Mouse (Mus musculus) lung, postnatal 36 days (tissue): Measurements from ENCODE around the gene 4930583I09Rik.

Experiments
- DNase-seq: peaks from one replicate; pipeline ENCODE4 v3.0.0; 2022; ENCODE audit warnings: mixed read lengths

4930583I09Rik gene

DNA sequence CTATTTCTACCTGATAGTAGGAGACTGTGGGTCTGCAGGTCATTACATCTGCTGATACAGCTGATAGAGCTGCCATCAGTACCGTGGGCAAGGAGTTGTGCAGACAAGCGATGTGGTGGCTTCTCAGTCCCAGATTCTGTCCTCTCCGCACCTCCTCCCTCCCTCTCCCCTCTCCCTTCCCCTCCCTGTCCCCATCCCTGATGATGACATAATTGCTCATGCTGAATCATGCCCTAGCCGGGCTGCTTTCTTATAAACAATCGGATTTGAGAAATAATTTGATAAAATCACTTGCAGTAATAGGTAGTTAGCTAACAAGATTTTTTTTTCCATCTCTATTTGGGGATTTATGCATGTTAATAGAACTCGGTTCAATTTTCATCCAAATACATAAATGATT, at the start of gene 4930583I09Rik:
TSS of gene 4930583I09Rik (minus strand) at position 144 of the 400 bp plus-strand sequence.
- DNase-seq: no peak

DNA sequence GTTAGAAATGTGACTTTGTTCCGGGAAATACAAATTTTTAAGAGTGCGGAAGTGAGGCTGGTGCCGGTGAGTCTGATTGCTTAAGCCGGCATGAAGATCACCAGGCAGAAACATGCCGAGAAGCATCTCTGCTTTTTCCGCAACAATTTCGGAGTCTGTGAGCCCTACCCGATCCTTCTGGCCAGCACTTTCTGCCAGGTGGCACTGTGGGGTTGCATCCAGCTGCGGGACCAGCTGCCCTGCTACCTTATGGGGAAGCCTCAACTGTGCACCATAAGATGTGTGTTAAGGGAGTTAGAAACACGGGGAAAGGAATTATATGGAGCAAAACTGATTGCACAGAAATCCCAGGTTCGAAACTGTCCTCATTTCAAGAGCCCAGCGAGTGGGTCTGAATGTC, 40.2 kb upstream of the 4930583I09Rik start:
- DNase-seq: no peak

DNA sequence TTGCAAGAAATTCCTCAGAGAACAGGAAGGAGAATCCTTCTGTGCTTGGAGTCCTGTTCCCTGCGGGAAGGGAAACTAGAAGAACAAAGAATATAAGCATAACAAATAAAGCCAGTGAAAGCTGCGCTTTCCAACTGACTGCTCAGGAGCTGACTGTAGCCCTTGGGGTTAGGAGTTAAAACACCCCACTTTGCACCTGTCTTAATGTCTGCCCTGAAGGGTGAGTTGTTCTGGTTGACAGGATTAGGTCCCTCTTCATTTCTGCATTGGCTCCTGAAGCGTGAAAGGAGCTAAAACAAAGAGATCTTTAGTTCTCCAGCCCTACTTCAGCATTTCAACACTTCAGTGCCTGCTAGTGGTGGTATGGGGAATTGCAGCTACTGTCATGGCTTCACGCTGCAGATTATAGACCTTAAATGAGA, 37.8 kb upstream of the 4930583I09Rik start:
- DNase-seq: peak; percentile 77

DNA sequence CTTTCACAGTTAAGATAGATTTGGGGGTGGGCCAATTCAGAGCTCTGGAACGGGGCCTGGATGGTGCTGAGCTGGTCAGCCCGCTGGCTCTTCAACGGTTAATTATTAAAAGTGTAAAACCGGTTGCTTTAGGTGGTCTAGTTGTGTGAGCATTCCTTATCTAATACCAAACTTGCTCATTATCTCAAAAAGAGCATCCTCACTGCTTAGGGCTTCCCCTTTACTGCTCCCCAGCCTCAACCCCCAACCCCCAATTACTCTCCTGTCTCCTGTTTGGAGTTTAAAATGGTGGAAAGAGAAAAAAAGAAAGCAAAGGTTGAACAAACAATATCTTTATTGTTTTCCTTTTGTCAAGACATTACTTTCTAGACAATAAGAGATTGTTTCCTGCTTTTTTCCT, 27.9 kb upstream of the 4930583I09Rik start:
- no peak for DNase-seq

DNA sequence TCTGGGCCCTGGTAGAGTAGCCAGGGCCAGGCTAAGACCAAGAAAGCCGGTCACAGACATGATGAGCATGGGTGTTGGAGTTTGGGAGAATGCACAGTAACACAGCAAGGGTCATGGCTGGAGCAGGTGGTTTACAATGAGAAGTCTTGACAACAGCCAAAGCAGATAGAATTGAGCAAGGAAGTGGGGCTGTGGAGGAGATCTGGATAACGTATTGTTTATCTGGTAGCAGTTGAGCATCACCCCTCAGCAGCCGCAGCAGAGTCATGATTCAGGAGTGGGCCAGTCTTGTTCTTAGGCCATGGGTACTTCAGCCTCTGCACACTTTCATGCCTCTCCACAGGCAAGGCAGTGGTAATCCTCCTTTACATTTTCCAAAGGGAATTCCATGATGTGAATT, 25.1 kb upstream of the 4930583I09Rik start:
- DNase-seq: no peak

DNA sequence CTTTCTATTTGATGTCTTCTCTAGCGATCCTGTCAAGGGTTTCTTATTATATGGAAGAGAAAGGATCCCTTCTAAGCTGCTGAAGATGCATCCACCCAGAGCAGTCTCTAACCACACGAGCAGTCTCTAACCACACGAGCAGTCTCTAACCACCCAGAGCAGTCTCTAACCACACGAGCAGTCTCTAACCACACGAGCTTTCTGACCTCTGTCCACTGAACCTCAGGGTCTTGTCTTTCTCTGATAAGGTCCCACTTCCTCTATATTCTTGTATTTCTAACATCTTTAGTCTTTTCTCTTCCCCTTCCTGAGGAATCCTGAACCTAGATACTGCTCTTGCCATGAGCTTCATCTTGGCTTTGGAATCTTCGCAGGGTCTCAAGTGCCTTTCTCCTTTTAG, 23.0 kb upstream of the 4930583I09Rik start:
- DNase-seq: no peak

DNA sequence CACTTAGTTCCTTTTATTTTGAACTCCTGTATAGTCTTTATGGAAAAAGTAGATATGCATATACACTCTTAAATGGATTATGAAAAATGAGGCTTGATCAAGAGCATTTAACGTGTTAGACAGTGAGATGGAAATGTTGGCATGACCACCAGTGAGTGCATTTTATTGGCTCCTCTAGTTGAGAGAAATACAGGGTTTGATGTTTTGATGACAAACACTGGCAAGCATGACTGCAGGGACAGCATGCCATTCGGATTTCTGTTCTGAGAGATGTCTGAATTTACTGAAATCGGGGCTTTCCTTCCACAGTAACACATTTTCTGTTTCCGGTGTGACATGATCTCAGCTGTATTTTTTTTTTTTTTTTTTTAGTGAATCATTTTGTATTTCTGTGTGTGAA, 12.2 kb upstream of the 4930583I09Rik start:
- no peak for DNase-seq

DNA sequence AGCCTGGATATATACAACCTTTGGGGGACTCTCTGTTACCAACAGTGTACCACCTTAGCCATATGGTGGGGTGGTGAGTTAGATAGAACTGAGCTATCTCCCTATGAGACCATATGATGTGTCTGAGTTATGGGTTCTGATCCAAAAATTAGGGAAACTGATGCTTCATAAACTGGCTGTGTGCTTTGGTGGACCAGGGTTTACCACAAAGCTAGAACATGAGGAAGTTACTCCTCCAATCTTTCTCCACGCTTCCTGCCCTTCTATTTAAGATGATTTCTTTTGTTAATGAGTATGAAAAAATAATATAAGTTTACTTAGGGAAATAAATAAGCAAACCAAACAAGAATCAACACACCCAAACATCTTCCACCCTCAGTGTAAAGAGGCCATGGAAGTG, 10.8 kb upstream of the 4930583I09Rik start:
- DNase-seq: no peak

DNA sequence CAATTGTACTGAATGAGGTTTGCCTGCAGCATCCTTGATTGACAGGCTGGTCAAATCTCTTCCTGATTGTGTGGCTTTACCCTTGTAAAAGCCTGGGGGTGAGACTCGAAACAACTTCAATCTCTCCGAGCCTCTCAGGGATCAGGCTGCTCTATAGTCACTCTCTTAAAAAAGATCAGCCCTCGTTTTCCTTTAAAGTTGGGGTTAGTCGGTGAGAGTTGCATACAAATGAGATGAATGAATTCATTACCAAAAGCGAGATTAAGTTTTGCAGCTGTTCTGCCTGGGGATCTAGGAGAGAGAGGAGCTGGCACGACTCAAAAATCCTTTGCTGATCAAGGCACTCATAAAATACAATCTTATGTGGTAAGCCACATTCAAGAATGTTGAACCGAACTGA, 1.0 kb upstream of the 4930583I09Rik start:
- DNase-seq: no peak

DNA sequence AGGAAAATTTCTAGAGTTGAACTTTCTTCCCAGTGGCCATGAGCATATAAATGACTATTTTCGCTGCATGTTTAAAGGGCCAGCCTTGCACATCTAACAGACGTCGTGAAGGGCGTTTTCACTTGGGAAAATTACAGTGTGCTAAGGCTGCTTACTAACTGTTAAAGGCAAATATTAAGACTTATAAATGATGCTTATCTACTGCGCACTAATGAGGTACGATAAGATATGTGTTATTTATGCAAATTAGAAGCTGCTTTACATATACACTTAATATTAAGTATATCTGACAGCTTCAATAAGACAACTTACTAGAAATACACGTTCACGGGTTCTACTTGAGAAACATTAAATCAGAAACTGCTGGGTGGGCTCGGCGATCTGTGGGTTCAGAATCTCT, 481 bp upstream of the 4930583I09Rik start:
- no peak for DNase-seq

DNA sequence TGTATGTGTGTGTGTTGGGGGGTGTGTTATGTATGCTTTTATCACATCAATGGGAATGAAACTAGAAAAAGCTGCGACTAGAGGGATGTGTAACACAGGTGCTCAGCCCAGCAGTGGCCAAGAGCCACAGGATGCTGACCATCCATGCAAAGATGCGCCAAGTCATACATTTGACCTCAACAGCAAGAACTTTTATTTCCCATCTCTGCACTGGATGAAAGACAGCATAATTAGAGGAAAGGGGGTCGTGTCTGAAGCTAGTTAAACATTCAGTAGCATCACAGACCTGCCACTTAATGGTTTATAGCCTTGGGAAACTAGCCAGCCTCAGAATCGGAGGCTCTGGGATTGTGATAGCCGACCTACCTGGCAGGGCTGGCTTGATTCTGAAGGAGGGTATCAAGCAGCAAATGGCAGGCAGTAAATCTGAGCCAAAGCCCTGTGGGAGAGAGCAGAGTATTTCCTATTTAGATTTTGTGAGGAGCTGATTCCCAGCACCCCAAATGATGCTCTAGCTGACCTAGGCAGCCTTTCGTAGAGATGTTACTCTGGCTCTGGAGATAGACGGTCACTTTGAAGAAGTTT, 1.9 kb downstream of the 4930583I09Rik start:
- DNase-seq: no peak

DNA sequence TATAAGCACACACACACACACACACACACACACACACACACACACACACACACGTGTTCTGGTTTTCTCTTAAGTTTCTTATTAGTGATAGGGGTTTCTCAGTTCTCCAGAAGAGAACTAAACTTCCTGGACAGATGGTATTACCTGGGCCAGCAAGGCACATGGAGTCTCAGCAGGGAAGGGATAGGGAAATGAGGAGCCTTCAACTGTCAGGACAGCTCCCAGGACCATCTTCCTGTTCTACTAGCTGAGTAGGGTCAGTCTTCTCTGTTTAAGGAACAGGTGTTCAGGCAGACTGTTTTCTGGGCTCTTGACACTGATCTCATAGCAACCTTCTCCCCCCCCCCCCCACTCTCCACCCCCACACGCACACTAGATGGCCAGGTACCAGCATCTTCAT, 2.8 kb downstream of the 4930583I09Rik start:
- DNase-seq: no peak

DNA sequence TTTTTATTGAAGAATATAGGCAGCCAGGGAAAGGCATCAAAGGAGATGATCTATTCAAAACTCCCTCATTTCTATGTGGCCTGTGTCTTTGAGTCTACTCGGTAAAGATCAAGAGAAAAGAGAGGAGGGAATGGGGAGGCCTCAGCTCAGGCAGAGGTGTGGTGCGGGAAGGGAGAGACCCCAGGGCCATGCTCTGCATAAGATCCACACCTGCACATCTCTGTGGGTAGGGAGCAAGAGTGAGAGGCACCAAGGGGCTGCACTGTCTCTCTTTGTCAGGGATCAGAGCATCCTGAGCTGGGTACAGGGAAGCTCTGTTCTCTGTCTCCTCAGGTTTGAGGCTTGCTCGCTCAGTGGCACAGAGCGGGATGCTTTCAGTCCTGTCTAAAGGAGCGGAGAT, 8.4 kb downstream of the 4930583I09Rik start:
- DNase-seq: no peak

DNA sequence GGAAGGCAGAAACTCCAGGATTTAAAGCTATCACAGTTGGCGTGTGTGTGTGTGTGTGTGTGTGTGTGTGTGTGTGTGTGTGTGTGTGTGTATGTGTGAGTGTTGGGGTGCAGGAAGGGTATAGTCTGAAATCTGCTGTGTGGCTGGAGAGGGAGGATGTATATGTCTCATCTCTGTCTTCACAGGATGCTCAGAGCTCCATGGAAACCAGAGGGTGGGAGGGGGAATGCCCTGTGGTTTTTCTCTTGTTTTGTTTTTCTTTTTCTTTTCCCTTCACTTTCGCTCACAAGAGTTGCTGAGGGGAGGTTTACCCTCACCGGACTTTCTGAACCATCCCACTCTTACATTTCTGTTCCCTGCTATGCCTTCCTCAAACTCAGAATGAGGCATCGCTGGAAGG, 9.0 kb downstream of the 4930583I09Rik start:
- no peak for DNase-seq

DNA sequence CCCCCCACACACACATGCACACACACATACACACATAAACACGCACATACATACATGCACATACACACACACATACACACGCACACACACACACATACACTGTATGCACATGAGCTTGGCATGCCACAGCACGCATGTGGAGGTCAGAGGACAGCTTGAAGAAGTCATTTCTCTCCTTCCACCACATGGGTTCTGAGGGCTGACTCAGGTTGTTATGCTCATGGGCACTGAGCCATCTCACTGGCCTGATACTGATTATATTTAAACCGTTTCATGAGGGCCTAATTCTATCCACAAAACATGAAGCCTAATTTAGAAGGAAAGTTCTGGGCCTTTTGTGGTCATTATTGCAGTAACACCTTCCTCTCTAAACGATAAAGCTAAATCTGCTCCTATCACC, 13.3 kb downstream of the 4930583I09Rik start:
- DNase-seq: no peak

DNA sequence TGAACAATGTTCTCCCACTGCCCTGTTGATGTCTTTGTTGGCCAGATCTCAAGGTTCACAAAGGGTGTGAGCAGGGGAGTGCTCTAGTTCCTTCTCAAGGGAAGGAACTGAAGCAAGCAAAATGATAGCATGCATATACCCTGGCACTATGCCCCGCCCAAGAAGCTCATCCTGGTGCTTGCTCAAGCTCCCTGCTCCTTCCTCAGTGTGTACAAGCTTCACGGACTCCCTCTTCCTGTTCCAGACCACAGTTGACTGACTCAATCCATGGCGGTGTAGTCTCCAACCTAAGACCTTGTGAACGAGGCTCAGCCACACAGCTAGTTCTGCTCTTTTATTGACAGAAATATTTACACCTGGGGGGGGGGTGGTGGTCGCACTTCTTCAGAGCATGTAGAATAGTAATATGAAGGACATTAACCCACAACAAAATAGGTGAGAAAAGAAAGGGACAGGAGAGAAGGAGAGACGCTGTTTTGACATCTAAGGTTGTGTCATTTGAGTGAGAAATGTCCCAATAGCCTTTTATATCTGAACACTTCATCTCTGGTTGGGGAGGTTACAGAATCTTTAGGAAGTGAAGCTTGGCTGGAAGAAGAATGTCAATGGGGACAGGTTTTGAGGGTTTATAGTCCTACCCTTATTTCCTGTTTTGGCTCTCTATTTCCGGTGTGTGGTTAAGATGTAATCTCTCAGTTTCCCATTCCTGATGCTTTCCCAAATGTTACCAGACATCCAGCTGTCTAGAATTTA, 14.9 kb downstream of the 4930583I09Rik start:
- peak; percentile 16 for DNase-seq

DNA sequence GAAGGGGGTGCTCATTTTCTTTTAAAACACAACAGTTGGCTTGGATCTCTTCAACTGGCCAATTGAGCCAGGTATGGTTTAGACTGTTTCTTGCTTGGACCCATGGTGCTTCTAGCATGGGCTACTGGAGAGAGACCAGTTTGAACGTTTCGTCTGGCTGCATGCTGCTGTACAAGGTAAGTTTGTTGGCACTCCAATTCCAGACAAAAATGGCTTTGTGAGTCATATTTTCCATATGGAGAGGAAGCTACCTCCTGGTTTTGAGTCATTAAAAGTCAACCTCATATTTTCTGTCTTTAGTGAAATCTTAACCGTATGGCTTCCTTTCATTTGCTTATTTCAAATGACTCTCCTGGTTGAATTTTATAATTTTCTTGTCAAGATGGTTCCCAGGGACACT, 19.6 kb downstream of the 4930583I09Rik start:
- DNase-seq: no peak

DNA sequence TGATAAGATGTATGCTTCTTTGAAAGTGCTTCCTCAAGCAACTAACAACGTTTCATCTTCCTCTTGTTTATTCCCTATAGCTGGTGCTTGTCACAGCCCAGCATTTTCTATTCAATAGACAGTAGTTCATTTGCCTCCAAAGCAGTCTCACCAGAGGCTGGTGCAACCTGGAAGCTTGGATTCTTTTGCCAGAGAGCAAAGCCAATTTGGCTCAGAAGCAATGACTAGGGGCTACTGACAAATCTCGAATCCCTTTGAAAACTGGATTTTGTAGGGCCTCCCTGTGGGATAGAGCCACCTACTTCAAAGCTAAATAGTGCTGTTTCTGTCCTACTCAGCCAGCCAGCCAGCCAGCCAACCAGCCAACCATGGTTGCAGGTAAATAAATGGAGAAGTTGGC, 20.1 kb downstream of the 4930583I09Rik start:
- DNase-seq: no peak

DNA sequence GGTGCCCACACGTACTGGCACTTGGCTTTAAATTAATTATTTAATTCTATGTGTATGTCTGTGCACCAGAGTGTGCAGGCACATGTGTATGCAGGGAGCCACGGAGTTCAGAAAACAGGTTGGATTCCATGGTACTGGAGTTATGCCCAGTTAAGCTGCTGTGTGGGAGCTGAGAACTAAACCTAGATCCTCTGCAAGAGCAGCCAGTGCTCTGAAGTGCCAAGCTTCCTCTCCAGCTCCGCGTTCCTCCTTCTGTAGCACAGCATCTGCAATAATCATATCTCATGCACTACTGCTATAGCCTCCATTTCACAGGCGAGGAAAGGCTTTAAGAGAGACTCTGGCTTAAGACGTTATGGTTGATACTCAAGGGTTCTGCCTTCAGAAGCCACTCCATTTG, 22.3 kb downstream of the 4930583I09Rik start:
- DNase-seq: no peak

DNA sequence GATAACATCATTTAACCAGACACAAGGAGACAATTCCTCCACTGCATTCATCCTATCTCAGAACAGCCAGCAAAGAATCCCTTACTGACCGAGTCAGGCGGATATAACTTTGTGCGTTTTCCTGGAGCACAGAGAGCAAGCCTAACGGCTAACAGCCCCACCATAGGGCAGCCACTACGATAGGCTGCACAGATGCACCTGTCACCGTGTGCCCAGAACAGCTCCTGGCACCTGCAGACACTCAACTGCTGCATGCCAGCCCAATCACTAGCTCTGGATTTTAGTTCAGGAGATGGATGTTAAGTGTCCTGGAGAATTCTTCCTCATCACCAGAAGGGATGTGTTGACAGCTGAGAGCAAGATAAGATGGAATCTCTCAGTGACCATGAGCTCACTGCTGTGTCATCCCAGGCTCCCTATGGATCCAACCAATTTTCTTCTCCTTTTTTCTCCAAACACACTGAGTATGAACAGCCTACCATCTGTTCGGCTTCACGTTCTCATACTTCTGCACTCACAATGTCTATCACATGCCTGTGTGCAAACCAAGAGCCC, 29.8 kb downstream of the 4930583I09Rik start:
- no peak for DNase-seq

DNA sequence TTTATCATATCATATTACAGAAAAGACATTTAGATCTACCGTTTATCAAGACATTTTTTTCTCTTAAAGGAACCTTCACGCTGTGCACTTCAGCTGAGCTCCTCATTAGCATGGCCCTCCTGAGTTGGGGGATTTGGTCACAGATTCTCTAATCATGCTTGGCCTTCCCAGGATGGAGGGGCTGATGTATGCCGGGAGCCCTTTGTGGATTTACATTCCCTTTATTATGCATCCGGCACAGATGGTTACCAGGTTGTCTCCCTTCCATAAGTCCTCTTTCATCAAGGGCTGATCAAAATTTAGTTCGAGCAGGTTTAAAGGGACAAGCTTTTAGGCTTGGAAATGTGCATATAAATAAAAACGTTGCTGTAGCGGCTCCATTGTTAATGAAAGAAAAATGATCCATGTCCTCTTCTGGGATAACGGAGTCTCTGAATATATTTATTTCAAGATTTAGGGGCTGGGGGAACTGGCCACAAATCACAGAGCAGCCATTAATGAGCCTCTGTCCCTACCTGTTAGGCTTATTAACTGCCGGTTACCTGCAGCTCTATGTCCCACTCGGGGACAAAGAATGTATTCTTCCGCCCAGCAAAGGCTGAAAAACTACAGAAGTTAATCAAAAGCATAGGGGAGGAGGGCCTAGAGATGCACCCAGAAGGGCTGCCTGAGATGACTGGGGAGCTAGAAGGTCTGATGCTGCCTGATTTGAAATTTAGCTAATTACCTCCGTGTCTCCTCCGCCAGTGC, 31.3 kb downstream of the 4930583I09Rik start:
- DNase-seq: no peak

DNA sequence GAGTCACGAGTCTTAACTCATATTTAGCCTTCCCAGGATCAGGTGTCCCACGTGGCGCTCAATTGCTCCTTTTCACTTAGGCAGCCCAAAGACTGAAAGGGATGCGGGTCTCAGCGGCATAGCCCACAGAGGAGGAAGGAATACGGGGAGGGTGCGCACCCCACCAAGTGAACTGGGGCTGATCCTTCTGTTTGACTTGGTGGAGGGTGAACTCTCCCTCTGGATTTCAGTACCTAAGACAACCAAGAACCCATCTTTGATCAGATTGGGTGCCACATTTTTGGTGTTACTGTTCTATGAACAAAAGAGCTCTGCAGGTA, 33.0 kb downstream of the 4930583I09Rik start:
- no peak for DNase-seq

DNA sequence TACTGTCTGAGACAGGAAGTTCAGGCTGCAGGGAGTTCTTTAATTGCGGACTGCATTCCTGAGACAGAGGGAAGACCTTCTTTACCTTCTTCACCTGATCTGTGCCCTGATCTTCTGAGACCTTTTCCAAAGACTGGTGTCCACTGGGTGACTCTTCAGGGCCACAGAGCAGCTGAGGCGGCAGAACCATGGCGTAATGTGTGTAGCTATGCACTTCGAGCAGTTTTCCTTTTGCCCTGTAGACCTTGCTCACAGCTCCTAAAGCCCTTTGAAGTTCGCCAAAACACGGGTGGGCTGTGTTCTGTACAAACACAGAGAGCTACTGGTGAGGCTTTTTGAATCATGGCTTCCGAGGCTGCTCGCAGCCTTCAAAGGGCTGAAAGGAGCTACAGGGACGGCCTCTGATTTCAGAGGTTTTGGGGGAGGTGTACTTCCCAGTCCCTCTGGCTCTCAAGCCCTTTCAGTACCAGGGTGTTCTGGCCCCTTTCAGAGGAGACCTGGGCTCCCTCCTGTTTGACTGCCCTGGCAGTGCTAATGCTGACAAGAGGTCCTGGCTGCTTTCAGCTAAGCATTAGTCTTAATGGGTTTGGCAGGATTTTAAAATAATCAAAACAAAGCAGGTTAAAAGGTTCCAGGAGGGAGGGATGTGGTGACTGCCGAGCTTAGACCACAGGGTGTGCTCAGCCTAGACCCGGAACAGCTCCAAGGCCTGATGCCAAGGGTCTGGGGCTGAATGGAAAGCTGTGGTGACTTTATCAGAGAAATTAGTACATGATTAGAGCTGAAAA, 33.5 kb downstream of the 4930583I09Rik start:
- DNase-seq: no peak
